Mouse (Mus musculus) hindlimb bud, embryonic 11.5 days (tissue): ENCODE results near the gene Clip3.

Experiments
- DNase-seq: peaks from one replicate; pipeline ENCODE4 v3.0.0-alpha.2; 2012; ENCODE audit warnings: low read depth, low spot score; ENCODE audit errors: extremely low spot score

Gene Clip3

GRCm38 (mm10) chr7:30294296-30294695 is 2.8 kb downstream of the Clip3 start:
- DNase-seq, result no peak

DNA sequence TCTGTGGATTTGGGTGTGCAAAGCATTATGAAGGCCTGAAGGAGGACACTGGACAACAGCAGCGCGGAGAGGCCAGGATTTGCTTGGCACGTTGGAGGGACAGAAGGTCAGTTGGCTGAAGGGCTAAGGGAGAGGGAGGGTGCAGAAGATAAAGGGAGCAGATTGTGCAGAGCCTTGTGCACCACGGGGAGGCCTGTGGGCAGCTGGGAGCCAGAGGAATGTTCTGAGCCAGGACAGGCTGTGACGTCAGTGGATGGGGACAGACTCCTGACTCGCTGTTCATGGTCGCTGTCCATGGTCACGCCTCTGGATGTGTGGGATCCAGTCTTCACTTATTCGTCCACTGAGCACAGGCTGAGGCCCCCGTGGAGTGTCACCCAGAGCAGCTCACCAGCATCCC is 3.6 kb downstream of the Clip3 start:
- no peak for DNase-seq

- DNase-seq, result no peak
These were observed 5.3 kb downstream of the Clip3 start for GRCm38 (mm10) chr7:30296816-30297215.

DNA sequence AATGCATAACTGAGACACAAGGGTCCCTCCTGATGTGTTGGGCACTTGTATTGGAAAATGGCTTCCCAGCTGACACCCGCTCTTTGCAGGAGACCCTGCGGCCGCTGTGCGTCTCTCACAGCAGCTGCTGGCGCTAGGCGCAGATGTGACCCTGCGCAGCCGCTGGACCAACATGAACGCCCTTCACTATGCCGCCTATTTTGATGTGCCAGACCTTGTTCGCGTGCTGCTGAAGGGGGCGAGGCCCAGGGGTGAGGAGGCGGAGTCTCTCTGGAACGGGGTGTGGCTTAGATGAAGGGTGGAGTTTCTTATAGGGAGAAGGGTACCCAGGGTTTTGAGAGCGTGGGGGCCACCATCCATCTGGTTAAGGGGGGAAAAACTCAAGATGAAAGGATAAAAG is 5.7 kb downstream of the Clip3 start:
- no peak for DNase-seq

DNA sequence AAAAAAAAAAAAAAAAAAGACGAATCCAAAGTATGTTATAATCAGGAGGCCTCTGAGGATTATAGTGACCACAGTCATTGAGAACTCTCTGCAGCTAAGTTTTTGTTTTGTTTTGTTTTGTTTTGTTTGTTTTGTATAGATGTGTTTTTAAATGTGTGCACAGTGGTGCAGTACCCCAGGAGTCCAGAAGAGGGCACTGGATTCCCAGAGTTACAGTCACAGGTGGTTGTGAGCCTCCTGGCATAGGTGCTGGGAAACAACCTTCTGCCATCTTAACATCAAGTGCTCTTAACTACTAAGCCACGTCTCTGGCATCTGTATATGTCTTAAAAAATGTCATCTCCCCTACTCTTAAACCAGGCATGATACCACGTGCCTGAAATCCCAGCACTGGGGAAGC is 9.4 kb downstream of the Clip3 start:
- no peak for DNase-seq

DNA sequence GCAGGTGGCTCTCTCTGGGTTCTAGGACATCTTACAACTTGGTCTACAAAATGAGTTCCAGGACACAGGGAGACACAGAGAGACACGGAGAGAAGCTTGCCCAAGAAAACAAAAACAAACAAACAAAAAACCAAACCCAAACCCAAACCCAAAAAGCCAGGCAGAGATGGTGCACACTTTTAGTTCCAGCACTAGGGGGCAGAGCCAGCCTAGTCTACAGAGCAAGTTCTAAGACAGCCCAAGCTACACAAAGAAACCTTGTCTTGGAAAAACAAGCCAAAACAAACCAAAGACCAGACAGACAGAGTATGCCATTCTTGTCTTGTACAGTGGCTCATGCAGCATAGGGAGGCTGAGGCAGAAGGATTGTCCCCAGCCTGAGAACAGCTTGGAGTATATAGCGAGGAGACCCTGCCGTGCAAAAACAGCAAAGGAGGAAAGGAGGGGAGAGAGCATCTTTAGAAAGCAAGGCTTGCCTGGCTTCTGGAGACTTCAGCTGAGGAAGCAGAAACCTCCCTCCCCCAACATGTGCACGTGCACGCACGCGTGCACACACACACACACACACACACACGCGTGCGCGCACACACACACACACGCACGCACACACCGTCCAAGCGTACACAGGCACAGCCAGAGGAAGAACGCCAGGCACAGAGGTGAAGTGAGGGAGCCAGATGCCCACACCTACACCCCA is 14.7 kb downstream of the Clip3 start:
- no peak for DNase-seq

- peak; percentile 70 for DNase-seq
These were observed 16.8 kb downstream of the Clip3 start, which contains the start of gene Alkbh6 for GRCm38 (mm10) chr7:30308076-30309005. TSS of gene Alkbh6 (plus strand) at chr7:30308717.

DNA sequence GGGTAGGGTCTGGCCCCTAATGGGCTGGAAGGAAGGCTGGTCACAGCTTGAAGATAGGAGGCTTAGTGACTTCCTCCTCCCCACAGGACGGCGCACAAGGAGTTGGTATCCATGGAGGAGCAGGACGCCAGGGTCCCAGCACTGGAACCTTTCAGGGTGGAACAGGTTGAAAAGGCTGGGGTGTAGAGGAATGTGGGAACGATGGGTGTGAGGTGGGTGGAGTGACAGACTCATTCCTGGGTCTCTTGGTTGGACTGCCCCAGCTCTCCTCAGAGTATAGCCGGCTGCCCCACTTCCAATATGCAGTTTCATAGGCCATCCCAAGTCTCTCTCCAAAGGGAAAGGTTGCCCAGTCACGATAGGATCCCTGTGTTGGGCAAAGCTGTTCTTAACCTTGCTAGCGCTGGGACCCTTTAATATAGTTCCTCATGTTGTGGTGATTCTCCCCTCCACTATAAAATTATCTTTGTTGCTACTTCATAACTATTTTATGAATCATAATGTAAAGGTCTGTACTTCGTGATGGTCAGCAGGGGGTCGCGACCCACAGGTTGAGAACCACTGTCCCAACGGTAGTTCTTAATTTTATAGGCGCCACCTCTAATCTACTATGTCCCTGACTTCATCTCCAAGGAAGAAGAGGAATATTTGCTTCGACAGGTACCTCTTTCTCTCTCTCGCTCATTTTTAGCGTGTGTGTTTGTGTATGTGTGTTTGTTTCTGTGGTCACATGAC is 18.0 kb downstream of the Clip3 start:
- no peak for DNase-seq

DNA sequence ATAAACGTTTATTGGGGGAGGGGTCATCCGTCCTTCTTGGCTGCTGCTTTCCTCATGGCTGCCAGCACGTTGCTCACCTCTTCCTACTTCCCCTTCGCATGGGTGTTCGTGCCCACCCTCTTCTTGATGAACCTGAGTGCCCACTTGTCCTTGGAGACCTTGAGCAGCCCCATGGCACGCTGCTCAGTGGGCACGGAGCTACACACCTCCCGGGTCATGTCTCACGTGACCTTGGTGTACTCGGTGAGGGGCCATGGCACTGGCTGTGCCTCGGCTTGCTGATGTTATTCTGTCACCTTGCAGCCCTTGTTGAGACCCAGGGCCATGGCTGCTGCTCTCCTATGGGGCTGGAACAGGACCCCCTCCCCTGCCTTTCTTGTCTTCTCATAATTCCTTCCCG is 18.6 kb downstream of the Clip3 start:
- no peak for DNase-seq

GRCm38 (mm10) chr7:30313666-30314320 is 22.3 kb downstream of the Clip3 start:
- DNase-seq, result no peak

- no peak for DNase-seq
These were observed 23.2 kb downstream of the Clip3 start, which contains the start of gene Syne4 for GRCm38 (mm10) chr7:30314721-30315155. TSS of gene Syne4 (plus strand) at chr7:30314807.

DNA sequence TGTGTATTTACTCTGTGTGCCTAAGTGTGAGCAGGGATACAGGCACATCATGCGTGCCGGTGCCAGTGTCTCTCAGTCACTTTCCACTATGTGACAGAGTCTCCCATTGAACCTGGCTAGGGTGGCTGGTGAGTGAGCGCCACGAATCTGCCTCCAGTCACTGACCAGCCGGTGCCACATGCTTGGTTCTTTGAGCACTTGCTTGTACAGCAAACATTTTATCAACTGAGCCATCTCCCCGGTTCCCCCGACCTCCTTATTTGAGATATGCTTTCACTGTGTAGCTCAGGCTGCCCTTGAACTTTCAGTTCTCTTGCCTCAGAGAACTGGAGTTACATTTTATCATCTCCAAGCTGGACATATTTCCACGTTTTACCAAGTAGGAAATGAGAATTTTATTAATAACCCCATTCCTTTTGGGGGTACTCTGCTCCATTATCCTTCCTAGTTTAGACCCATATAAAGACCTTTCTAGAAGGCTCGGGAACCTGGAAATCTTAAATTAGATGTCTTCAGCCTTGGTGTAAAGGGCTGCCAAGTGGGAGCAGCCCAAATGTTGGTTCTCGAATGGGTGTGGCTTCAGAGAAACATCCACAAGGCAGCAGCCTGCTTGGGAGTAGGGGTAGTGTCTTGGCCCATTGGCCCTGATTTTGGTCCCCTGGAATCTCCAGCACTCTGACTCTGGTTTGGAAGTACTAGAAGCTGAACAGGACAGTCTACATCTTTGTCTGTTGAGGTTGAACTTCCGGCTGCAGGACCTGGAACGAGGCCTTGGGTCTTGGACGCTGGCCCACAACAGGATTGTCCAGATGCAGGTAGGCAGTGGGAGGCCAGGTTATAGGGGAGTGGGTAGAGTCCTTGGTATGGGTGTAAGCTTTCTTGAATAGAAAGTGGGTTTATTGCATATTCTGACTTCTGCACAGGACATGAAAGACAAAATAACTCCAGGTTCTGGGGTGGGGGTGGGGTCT is 24.3 kb downstream of the Clip3 start:
- DNase-seq, result no peak

DNA sequence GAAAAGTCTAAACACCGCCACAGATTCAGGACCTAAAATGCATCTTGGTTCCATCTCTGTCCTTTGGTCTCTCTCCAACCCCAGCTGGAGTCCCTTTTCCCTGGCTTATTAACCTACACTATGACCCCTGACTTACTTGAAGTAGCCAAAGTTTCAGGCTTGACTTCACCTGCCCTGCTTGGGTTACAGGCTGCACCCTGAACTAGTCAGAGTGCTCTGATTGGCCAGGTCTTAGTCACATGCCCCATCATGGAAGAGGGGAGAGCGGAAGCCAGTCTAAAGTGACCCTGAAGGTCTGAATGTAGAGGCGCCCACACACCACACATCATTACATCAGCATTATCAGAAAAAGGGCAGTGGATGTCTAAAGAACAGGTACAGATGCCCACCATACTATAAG is 26.6 kb downstream of the Clip3 start:
- DNase-seq, result no peak

GRCm38 (mm10) chr7:30320946-30321345 is 29.4 kb downstream of the Clip3 start:
- DNase-seq, result no peak

GRCm38 (mm10) chr7:30321539-30322284 is 30.2 kb downstream of the Clip3 start, which contains the start of gene E130208F15Rik:
TSS of gene E130208F15Rik (plus strand) at chr7:30321740.
- no peak for DNase-seq

DNA sequence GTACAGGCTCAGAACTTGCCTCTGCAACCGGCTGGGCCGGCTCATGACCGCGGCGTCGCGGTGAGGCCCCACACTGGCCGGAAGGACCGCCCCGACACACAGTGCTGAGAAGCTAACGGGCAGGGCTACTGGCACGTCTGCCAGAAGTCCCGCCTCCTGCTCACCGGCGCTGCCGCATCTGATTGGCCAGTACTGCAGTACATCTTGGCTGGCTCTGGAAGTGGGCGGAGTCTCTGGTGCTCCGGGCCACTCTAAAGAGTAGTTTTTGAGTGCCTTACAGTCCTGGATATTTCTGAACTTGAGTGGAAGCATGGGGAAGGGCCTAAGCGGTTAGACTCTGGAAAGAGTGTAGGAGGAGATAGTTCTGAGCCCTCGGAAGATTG is 30.7 kb downstream of the Clip3 start:
- DNase-seq, result peak; percentile 86

DNA sequence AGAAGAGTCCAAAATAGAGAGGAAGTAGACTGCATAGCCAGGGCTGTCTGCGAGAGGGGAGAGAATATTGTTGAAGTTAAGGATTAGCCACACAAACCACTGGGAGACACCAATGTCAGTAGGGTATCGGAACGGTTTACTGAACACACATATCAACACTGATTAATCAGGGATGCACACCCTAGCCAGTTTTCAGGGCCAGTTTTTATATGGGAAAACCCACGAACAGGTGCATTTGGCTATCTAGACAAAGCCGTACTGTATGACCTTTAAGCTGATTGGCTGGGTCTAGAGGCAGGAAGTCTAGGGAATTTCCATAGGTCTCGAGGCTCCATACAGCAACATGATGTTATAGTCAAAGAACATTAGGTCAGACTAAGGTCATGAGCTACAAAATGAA is 31.3 kb downstream of the Clip3 start:
- no peak for DNase-seq

- no peak for DNase-seq
These were observed 32.3 kb downstream of the Clip3 start, which contains the start of gene Sdhaf1 for GRCm38 (mm10) chr7:30323795-30324194. TSS of gene Sdhaf1 (minus strand) at chr7:30323895.
